Mouse (Mus musculus) kidney, postnatal 4 days (tissue): ENCODE data around the gene Agbl2.

Source experiments
- DNase-seq, 2 experiments: peaks; one replicate each; pipeline ENCODE4 v3.0.0; 2021; ENCODE audit warnings: mixed read lengths in 2 of 2

Agbl2 gene

DNA sequence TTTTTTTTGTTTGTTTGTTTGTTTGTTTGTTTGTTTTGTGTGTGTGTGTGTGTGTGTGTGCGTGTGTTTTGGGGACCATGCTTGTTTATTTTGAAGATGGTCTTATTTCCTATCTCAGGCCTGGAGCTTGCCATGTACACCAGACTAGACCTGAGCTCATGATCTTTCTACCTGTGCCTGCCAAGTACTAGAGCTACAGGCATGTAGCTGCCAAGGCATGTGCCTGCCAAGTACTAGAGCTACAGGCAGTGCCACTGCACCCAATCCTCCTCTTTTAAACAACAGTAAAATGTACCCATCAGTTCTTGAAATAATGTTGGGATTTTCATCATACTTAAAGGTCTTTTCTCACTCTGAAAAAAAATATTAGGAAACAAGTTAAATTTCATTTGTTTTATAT is 91.5 kb downstream of the Agbl2 start:
- DNase-seq = no peak

DNA sequence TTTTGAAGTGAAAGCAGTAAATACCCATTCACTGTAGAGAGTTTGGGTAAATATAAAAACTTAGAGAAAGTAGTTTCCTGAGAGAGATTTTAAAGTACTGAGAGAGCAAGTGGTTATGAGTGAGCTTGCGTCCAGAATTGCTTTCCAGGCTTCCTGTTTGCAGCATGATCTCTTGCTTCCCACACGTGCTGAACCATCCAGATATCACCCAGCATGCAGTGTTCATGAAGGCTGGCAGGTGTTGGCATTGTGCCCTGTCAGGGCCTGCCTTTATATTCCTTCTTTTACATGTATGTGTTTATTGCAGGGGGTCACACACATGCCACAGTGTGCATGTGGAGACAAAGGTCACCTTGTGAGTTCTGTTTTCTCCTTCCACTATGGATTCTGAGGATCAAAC is 92.7 kb downstream of the Agbl2 start:
- DNase-seq = no peak

DNA sequence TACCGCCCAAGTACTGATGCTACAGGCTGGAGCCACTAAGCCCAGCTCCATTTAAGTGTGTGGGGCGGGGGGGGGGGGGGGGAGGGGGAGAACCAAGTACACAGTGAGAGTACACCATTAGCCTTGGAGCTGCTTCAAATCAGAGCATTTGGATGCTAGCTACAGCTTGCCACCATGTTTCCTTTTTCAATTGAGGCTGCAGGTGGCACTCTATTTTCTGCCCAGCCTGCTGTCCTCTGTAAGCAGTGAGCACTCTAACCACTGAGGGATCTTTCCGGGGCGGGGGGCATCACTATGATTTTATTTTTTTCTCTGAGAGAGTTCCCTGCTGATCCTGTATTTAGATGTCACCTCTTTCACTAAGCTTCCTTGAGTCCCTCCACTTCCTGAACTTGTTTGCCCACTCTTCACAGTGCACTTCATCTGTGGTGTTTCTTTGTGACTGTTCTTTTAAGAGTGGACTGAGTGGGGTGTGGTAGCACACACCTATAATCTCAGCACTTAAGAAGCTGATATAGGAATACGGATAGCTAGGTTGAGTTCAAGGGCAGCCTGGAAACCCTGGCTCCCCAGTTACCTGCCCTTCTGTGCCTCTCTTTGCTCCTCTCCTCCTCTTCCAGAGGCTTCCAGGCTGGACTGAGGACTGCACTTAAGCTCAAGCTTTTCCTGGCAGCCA is 95.2 kb downstream of the Agbl2 start:
- DNase-seq = no peak

DNA sequence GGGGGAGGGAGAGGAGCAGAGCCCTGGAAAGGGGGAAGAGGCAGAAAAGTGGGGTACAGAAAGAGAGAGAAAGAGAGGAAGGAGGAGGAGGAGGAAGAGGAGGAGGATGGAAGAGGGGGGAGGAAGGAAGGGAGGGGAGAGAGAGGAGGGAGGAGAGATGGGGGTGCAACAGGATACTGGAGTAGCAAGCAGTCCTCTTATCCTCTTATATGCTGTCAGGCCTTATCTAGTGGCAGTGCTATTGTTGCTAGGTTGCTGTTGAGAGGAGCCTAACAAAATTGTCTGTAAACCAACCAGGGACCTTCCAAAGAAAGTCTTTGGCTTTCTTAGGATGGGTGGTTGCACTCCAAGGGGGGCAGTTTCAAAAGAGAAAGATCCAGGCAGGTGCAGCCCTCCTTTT is 96.9 kb downstream of the Agbl2 start:
- DNase-seq = no peak

DNA sequence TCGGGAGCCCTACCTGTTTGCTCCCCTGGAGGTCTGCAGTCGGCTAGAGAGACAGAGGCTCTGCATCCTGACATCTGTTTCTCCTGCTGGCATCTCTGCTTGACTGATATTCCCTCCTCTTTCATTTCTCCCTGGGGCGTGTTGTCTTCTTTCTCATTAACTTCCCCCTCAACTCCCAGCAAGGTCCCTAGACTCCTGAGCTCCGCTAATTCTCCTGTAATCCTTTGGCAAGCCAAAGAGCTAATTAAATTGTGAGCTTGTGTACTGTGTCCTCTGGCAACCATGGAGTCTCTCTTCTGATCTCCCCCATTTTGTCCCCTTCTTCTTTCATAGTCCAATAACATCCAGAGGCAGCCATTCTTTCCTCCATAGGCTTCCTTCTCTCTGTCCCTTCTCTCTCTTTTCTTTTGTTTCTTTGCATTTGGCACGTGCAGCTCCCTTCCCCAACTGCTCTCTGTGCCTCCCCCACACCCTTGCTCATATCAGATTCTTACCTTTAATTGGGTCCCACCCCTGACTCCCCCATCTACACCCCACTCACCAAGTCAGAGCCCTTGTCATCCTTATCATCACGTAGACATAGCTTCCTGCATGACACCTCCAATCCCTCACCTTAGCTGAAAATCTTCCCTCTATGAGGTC is 97.7 kb downstream of the Agbl2 start:
- no peak for DNase-seq

DNA sequence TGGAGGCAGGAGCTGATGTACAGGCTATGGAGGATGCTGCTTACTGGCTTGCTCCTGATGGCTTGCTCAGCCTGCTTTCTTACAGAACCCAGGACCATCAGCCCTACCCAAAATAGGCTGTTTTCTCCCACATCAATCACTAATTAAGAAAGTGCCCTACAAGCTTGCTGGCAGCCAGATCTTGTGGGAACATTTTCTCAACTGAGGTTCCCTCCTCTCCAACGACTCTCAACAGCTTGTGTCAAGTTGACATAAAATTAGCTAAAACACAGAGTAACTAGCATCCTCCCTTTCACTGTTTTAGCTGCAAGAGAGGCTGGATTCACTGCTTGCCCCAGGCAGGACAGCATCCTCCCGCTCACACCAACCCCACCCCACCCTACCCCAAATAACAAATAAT is 99.3 kb downstream of the Agbl2 start:
- DNase-seq = no peak
